Mouse (Mus musculus) limb, embryonic 15.5 days (tissue): ENCODE measurements around the gene Sumo3. TPM values are rescaled to one million over a fixed set of nuclear protein-coding genes. Genes with fewer than 3 reads are reported as not detected.

ENCODE experiments used
- ATAC-seq: fragments of 200-750 bp; cut with Nextera tagmentation; 2 replicates; pipeline ENCODE4 v1.8.0; 2017; ENCODE audit warnings: low read depth, moderate TSS enrichment; ENCODE audit not compliant: insufficient number of reproducible peaks, low FRiP score, low TSS enrichment
- H3K27ac ChIP-seq: fragments of 300-500 bp; sonication (generic); 2 replicates; pipeline ENCODE4 v1.5.1; 2015; ENCODE audit warnings: moderate library complexity, mild to moderate bottlenecking, inconsistent platforms
- H3K27me3 ChIP-seq: fragments of 300-500 bp; sonication (generic); 2 replicates; pipeline ENCODE4 v1.6.1; 2015; ENCODE audit warnings: inconsistent platforms
- H3K36me3 ChIP-seq: fragments of 300-500 bp; sonication (generic); 2 replicates; pipeline ENCODE4 v1.6.1; 2015; ENCODE audit warnings: inconsistent platforms
- H3K4me1 ChIP-seq: fragments of 300-500 bp; sonication (generic); 2 replicates; pipeline ENCODE4 v1.6.1; 2015; ENCODE audit warnings: inconsistent platforms
- H3K4me2 ChIP-seq: fragments of 300-500 bp; sonication (generic); 2 replicates; pipeline ENCODE4 v1.6.1; 2015; ENCODE audit warnings: mild to moderate bottlenecking, inconsistent platforms
- H3K4me3 ChIP-seq: fragments of 300-500 bp; sonication (generic); 2 replicates; pipeline ENCODE4 v1.5.1; 2015; ENCODE audit warnings: mild to moderate bottlenecking, inconsistent platforms
- H3K9ac ChIP-seq: fragments of 300-500 bp; sonication (generic); 2 replicates; pipeline ENCODE4 v1.6.1; 2015; ENCODE audit warnings: inconsistent platforms
- H3K9me3 ChIP-seq: fragments of 300-500 bp; sonication (generic); 2 replicates; pipeline ENCODE4 v1.6.1; 2016; ENCODE audit warnings: inconsistent platforms
- WGBS: fragments of 180-500 bp; shearing (Covaris S2); methylation state at CpG from one replicate; pipeline ENCODE4 v1.1.7; 2015; 5-methylcytosine and 5-hydroxymethylcytosine counted together
- polyA plus RNA-seq: library from polyadenylated mRNA; unstranded; fragments of >200 nt; fragmentation: Nextera tagmentation; extraction: Ambion mirVana; gene quantifications from 2 replicates; pipeline ENCODE4 v1.2.1, GENCODE M21; 2015

The Sumo3 gene
- polyA plus RNA-seq, 1 experiment from 2014 or later, result 347 TPM

DNA sequence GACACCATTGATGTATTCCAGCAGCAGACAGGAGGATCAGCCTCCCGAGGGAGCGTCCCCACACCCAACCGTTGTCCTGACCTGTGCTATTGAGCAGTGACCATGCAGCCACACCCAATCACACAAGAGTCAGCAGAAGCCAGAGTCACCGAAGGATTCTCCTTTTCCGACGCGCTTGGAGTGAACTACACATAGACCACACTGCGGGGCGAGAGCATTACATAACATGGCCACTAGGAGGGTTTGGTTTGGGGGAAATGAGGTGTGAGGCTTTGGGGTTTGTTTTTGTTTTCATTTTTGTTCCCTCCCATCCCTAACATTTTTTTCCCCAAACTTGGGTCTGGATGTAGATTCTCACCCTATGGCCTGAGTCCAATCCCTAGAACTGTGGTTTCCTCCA lies 10.3 kb downstream of the Sumo3 start:
- H3K4me1 ChIP-seq, result no peaks in the 10 kb centered on the region
- no peak for ATAC-seq
- H3K27ac ChIP-seq, result no peak overlapping the region
- H3K4me3 ChIP-seq, result no peak overlapping the region
- 91% methylated on average over 9 of the region's 9 CpGs for WGBS
- H3K9me3 ChIP-seq, result no peaks in the 10 kb centered on the region
- H3K4me2 ChIP-seq, result no peak overlapping the region
- no peak overlapping the region for H3K9ac ChIP-seq
- H3K36me3 ChIP-seq, result peaks cover 73% of the 10 kb centered on the region
- H3K27me3 ChIP-seq, result no peaks in the 10 kb centered on the region

- ATAC-seq, result no peak
- H3K4me2 ChIP-seq, result no peak overlapping the region
- H3K36me3 ChIP-seq, result peaks cover 65% of the 10 kb centered on the region
- 92% methylated on average over 7 of the region's 7 CpGs for WGBS
- no peak overlapping the region for H3K9ac ChIP-seq
- H3K27ac ChIP-seq, result no peak overlapping the region
- peaks cover 6% of the 10 kb centered on the region; the same call in 1 of the 2 replicates for H3K4me1 ChIP-seq
- no peaks in the 10 kb centered on the region for H3K9me3 ChIP-seq
- no peaks in the 10 kb centered on the region for H3K27me3 ChIP-seq
- H3K4me3 ChIP-seq, result no peak overlapping the region
These were observed 11.0 kb downstream of the Sumo3 start for GRCm38 (mm10) chr10:77616926-77617325.

- Histone ChIP-seq H3K4me2 (peak overlapping the region; percentile 47), H3K27ac (peak overlapping the region; percentile 94), H3K9me3 (no peaks in the 10 kb centered on the region), H3K4me1 (peaks cover 35% of the 10 kb centered on the region), H3K4me3 (peak overlapping the region; percentile 97), H3K9ac (peak overlapping the region; percentile 98), H3K27me3 (no peaks in the 10 kb centered on the region), H3K36me3 (peaks cover 25% of the 10 kb centered on the region)
- 78% methylated on average over 8 of the region's 8 CpGs for WGBS
- no peak for ATAC-seq
These were observed 15.6 kb downstream of the Sumo3 start for GRCm38 (mm10) chr10:77621546-77621945.

DNA sequence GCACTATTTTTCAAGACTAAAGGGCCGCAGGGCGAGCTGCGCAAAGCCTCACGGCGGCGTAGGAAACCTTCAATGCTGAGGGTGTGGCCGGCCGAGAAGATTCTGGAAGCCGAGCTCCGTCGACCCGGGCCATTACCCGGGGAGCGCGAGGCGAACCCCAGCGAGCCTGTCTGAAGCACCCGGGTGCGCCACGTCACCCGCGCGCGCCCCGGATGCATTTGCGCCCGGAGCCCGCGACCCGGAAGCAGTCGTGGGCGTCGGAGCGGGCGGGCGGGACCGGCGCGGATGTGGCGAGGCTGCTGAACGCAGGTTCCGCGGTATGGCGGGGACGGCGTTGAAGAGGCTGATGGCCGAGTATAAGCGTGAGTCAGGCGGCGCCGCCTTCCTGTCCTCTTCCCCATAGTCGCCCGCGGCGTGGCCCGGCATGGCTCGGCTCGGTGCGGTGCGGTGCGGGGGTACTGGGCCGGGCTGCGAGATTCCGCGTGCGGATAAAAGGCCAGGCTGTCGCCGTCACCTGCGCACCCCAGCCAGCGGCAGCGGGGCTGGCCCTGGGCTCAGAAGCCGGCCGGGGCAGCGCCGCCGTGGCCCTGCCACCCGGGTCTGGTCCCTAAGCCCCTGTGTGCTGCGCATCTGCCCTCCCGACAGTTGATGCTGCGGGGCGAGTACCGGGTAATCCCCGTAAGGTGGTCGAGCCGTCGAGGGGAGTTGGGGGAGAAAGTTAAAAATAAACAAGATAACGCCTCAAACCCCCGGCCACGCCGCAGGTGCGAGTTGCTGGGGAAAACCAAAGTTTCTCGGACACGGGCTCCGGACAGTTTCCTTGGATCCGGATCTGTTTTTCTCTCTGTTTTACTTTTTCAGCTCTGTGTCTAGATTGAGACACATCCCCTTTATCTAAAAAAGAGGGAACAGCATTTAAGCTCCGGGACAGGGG lies 16.4 kb downstream of the Sumo3 start, which contains the start of gene Ube2g2:
TSS of gene Ube2g2 (plus strand) at position 221 of the 934 bp plus-strand sequence.
- H3K4me2 ChIP-seq, result peak within 1 kb of the TSS; percentile 47
- H3K4me3 ChIP-seq, result peak within 1 kb of the TSS; percentile 97
- whole genome bisulfite sequencing, result under 1% methylated on average over 96 of the region's 96 CpGs
- H3K36me3 ChIP-seq, result peaks cover 18% of the 10 kb centered on the region
- peak; percentile 87 for ATAC-seq
- no peaks in the 10 kb centered on the region for H3K27me3 ChIP-seq
- peak within 1 kb of the TSS; percentile 94 for H3K27ac ChIP-seq
- peak within 1 kb of the TSS; percentile 98 for H3K9ac ChIP-seq
- H3K9me3 ChIP-seq, result no peaks in the 10 kb centered on the region
- H3K4me1 ChIP-seq, result peaks cover 35% of the 10 kb centered on the region

DNA sequence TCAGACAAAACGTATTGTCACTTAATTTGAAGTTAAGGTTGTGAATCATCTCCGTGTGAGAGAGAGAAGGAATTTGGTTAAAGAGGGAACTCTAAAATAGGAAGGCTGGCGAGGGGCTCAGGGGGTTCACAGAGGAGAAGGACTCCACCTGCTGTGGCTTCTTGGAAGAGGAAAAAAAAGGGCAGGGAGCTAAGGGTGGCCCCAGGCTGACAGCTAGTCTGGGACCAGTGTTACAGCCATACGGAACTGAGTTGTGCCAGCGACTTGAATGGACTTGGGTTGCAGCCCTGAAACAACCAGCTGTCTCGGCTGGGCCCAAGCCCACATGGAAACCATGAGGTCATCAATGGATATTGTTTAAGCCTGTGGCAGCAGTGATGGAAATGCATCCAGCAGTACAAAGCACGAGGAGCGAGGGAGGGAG lies 17.2 kb downstream of the Sumo3 start:
- H3K4me1 ChIP-seq, result peaks cover 35% of the 10 kb centered on the region
- peak overlapping the region; percentile 94 for H3K27ac ChIP-seq
- peaks cover 11% of the 10 kb centered on the region for H3K36me3 ChIP-seq
- peak overlapping the region; percentile 47 for H3K4me2 ChIP-seq
- no peaks in the 10 kb centered on the region for H3K9me3 ChIP-seq
- H3K4me3 ChIP-seq, result peak overlapping the region; percentile 97
- H3K27me3 ChIP-seq, result no peaks in the 10 kb centered on the region
- 4% methylated on average over 8 of the region's 8 CpGs for WGBS
- 0 out of 2 replicates have a peak, but pooled peaks have one; percentile 50 for ATAC-seq
- peak overlapping the region; percentile 98 for H3K9ac ChIP-seq

GRCm38 (mm10) chr10:77623639-77624400 lies 17.9 kb downstream of the Sumo3 start:
- Histone ChIP-seq H3K4me2 (peak overlapping the region; percentile 47), H3K9ac (no peak overlapping the region), H3K36me3 (peaks cover 6% of the 10 kb centered on the region), H3K9me3 (no peaks in the 10 kb centered on the region), H3K27ac (peak overlapping the region; percentile 94), H3K4me3 (peak overlapping the region; percentile 97), H3K27me3 (no peaks in the 10 kb centered on the region), H3K4me1 (peaks cover 35% of the 10 kb centered on the region)
- no peak for ATAC-seq
- WGBS, result 89% methylated on average over 10 of the region's 10 CpGs

- Histone ChIP-seq H3K36me3 (peaks cover 6% of the 10 kb centered on the region; the same call in 1 of the 2 replicates), H3K4me1 (peaks cover 35% of the 10 kb centered on the region), H3K27ac (peak overlapping the region; percentile 76), H3K4me2 (0 out of 2 replicates have a peak overlapping the region, but pooled peaks have one; percentile 47), H3K9me3 (no peaks in the 10 kb centered on the region), H3K27me3 (no peaks in the 10 kb centered on the region), H3K4me3 (0 out of 2 replicates have a peak overlapping the region, but pooled peaks have one; percentile 97), H3K9ac (no peak overlapping the region)
- WGBS, result 46% methylated on average over 7 of the region's 7 CpGs
- no peak for ATAC-seq
These were observed 18.7 kb downstream of the Sumo3 start for GRCm38 (mm10) chr10:77624570-77624995.

DNA sequence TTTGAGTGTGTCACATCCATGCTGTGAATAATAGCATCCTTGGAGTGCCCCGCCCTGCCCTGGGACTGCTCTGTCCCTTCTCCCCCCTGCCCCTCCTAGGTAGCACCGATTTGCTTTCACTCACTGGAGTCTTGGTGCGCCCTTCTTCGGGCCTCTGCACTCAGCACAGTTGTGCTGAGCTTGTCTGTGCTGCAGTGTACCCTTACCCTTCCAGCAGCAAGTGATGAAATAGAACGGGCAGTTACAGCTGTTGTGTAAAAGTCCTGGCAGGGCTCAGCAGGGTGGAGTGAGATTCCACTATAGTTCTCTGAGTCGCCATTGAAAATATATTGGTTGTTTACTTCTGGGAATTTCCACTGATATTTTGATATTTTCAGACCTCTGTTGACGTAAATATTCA lies 20.1 kb downstream of the Sumo3 start:
- H3K4me1 ChIP-seq, result peaks cover 35% of the 10 kb centered on the region
- H3K36me3 ChIP-seq, result peaks cover 3% of the 10 kb centered on the region; the same call in 1 of the 2 replicates
- no peak overlapping the region for H3K9ac ChIP-seq
- H3K27me3 ChIP-seq, result no peaks in the 10 kb centered on the region
- H3K4me3 ChIP-seq, result no peak overlapping the region
- 0 out of 2 replicates have a peak overlapping the region, but pooled peaks have one; percentile 7 for H3K27ac ChIP-seq
- ATAC-seq, result no peak
- no peak overlapping the region for H3K4me2 ChIP-seq
- WGBS, result 80% methylated on average over 7 of the region's 7 CpGs
- no peaks in the 10 kb centered on the region for H3K9me3 ChIP-seq

- Histone ChIP-seq H3K4me3 (no peak overlapping the region), H3K9ac (no peak overlapping the region), H3K36me3 (peaks cover 8% of the 10 kb centered on the region), H3K27ac (no peak overlapping the region), H3K9me3 (no peaks in the 10 kb centered on the region), H3K4me2 (no peak overlapping the region), H3K4me1 (peaks cover 33% of the 10 kb centered on the region), H3K27me3 (no peaks in the 10 kb centered on the region)
- ATAC-seq, result no peak
- WGBS, result 83% methylated on average over 7 of the region's 7 CpGs
These were observed 20.7 kb downstream of the Sumo3 start for GRCm38 (mm10) chr10:77626591-77626990.

DNA sequence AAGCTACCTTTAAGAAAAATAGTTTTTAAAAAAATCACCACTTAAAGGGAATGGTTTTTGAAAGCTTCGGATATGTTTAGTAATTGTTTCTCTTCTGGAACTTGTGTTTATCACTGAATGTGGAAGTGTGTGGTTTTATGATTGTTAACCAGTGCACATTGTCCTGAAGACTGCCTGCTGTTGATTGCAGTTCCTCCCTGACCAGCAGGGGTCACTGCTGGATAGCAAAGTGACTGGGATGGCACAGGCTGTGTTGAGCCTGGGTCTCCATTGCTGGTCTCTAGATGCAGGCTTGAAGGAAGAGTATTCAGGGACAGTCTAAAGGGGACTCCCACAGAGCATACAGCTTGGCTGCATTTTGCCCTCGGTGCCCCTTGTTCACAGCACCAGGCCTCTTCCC lies 21.6 kb downstream of the Sumo3 start:
- Histone ChIP-seq H3K9ac (no peak overlapping the region), H3K4me3 (no peak overlapping the region), H3K27ac (no peak overlapping the region), H3K4me1 (peaks cover 29% of the 10 kb centered on the region), H3K9me3 (no peaks in the 10 kb centered on the region), H3K36me3 (peaks cover 13% of the 10 kb centered on the region), H3K27me3 (no peaks in the 10 kb centered on the region), H3K4me2 (no peak overlapping the region)
- 55% methylated on average over 2 of the region's 2 CpGs for WGBS
- no peak for ATAC-seq

DNA sequence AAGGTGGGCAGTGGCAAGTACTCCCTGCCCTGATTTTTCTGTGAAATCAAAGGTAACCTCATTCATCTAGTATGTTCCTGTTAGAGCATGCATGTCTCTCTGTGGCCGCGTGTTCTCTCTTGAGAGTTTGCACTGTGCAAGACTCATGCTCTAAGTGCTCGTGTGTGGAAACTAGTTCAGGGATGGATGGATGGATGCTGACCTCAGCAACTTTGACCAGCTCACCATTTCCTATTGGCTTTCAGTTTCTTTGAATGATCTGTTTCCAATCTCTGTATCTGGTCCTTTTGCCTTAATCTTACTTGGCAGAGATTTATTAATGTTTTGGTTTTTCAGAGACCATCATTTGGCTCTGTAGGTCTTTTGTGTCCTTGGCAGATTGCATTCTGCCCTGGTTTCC lies 23.3 kb downstream of the Sumo3 start:
- 79% methylated on average over 3 of the region's 3 CpGs for WGBS
- Histone ChIP-seq H3K36me3 (peaks cover 26% of the 10 kb centered on the region), H3K4me2 (no peak overlapping the region), H3K9ac (no peak overlapping the region), H3K27ac (no peak overlapping the region), H3K27me3 (no peaks in the 10 kb centered on the region), H3K9me3 (no peaks in the 10 kb centered on the region), H3K4me1 (peaks cover 24% of the 10 kb centered on the region), H3K4me3 (no peak overlapping the region)
- no peak for ATAC-seq
